Mouse (Mus musculus): ENCODE results near the gene Crocc2. TPM values are rescaled to one million over a fixed set of nuclear protein-coding genes. Genes with fewer than 3 reads are reported as not detected.

The Crocc2 gene
- polyA plus RNA-seq, 1 experiment from 2014 or later, result 0.30 TPM

- H3K27me3 ChIP-seq, result no peaks in the 10 kb centered on the region
- DNase-seq (ENCODE audit: low read depth, low spot score) (no peak), ATAC-seq (no peak)
- no peak for TF ChIP-seq CTCF (IDR thresholded peaks at IDR 0.05)
- in situ Hi-C loops (cut with MboI; ENCODE audit: low pct_unique_long_range_greater_than_20kb), result no loop called here
- ChIA-PET POLR2A (interaction anchor here (1.4 kb wide), 1 partner anchor 11 kb away, joined by 3 read pairs; no protein-coding TSS in a partner anchor), CTCF (interaction anchor here (1.0 to 1.7 kb wide), 4 partner anchors 13 to 20 kb away, joined by 3 to 5 read pairs (median 4); no protein-coding TSS in a partner anchor)
Measured at GRCm38 (mm10) chr1:93211549-93212220, 43.2 kb downstream of the Crocc2 start.

- DNase-seq (ENCODE audit: low read depth, low spot score), result no peak
- POLR2A ChIA-PET, result interaction anchor here (1.4 kb wide), 1 partner anchor 10 kb away, joined by 3 read pairs; no protein-coding TSS in a partner anchor
- H3K27me3 ChIP-seq, result no peaks in the 10 kb centered on the region
- in situ Hi-C loops (cut with MboI; ENCODE audit: low pct_unique_long_range_greater_than_20kb), result no loop called here
- no peak for ATAC-seq
- no peak for TF ChIP-seq CTCF (IDR thresholded peaks at IDR 0.05)
- CTCF ChIA-PET, result interaction anchor here (1.0 to 1.7 kb wide), 4 partner anchors 12 to 21 kb away, joined by 3 to 5 read pairs (median 4); no protein-coding TSS in a partner anchor
Measured at GRCm38 (mm10) chr1:93212441-93212840, 43.9 kb downstream of the Crocc2 start.

GRCm38 (mm10) chr1:93214612-93215011 is 46.1 kb downstream of the Crocc2 start:
- DNase-seq (ENCODE audit: low read depth, low spot score) (no peak), ATAC-seq (no peak)
- no peaks in the 10 kb centered on the region for H3K27me3 ChIP-seq
- CTCF ChIA-PET, result interaction anchor here (1.1 to 2.4 kb wide), 2 partner anchors 15 to 40 kb away, joined by 3 to 6 read pairs; no protein-coding TSS in a partner anchor
- TF ChIP-seq CTCF (IDR thresholded peaks at IDR 0.05), result no peak
- in situ Hi-C loops (cut with MboI; ENCODE audit: low pct_unique_long_range_greater_than_20kb), result no loop called here
- POLR2A ChIA-PET, result interaction anchor here (0.6 to 1.7 kb wide), 3 partner anchors 11 to 112 kb away, joined by 3 to 4 read pairs (median 3); partner anchors contain the start of gene Sned1

- ChIA-PET CTCF (interaction anchor here (1.3 to 2.1 kb wide), 2 partner anchors 9 kb away, joined by 4 to 12 read pairs; no protein-coding TSS in a partner anchor), POLR2A (no interaction called here)
- no peaks in the 10 kb centered on the region for H3K27me3 ChIP-seq
- ATAC-seq (no peak), DNase-seq (ENCODE audit: low read depth, low spot score) (no peak)
- no peak for TF ChIP-seq CTCF (IDR thresholded peaks at IDR 0.05)
- in situ Hi-C loops (cut with MboI; ENCODE audit: low pct_unique_long_range_greater_than_20kb), result no loop called here
Measured at GRCm38 (mm10) chr1:93216839-93217497, 48.4 kb downstream of the Crocc2 start.

- in situ Hi-C loops (cut with MboI; ENCODE audit: low pct_unique_long_range_greater_than_20kb), result no loop called here
- ATAC-seq (no peak), DNase-seq (ENCODE audit: low read depth, low spot score) (no peak)
- POLR2A ChIA-PET, result interaction anchor here (1.3 kb wide), 1 partner anchor 14 kb away, joined by 3 read pairs; no protein-coding TSS in a partner anchor
- TF ChIP-seq CTCF (IDR thresholded peaks at IDR 0.05), result no peak
- CTCF ChIA-PET, result interaction anchor here (1.1 to 2.1 kb wide), 3 partner anchors 8 to 43 kb away, joined by 4 to 12 read pairs (median 5); no protein-coding TSS in a partner anchor
- no peaks in the 10 kb centered on the region for H3K27me3 ChIP-seq
Measured at GRCm38 (mm10) chr1:93217530-93217929, 49.0 kb downstream of the Crocc2 start.

GRCm38 (mm10) chr1:93220776-93221175 is 52.3 kb downstream of the Crocc2 start:
- TF ChIP-seq CTCF (IDR thresholded peaks at IDR 0.05), result no peak
- in situ Hi-C loops (cut with MboI; ENCODE audit: low pct_unique_long_range_greater_than_20kb), result no loop called here
- H3K27me3 ChIP-seq, result no peaks in the 10 kb centered on the region
- ChIA-PET CTCF (no interaction called here), POLR2A (interaction anchor here (0.9 kb wide), 2 partner anchors 10 to 14 kb away, joined by 3 to 4 read pairs; no protein-coding TSS in a partner anchor)
- ATAC-seq (no peak), DNase-seq (ENCODE audit: low read depth, low spot score) (no peak)

GRCm38 (mm10) chr1:93223972-93224371 is 55.4 kb downstream of the Crocc2 start:
- in situ Hi-C loops (cut with MboI; ENCODE audit: low pct_unique_long_range_greater_than_20kb), result no loop called here
- no peak for TF ChIP-seq CTCF (IDR thresholded peaks at IDR 0.05)
- ChIA-PET CTCF (interaction anchor here (1.6 kb wide), 1 partner anchor 11 kb away, joined by 5 read pairs; no protein-coding TSS in a partner anchor), POLR2A (no interaction called here)
- no peaks in the 10 kb centered on the region for H3K27me3 ChIP-seq
- ATAC-seq, result no peak
- DNase-seq (ENCODE audit: low read depth, low spot score), result no peak

GRCm38 (mm10) chr1:93225226-93225625 is 56.7 kb downstream of the Crocc2 start:
- no peak for TF ChIP-seq CTCF (IDR thresholded peaks at IDR 0.05)
- ChIA-PET CTCF (interaction anchor here (1.2 to 1.6 kb wide), 4 partner anchors 8 to 16 kb away, joined by 3 to 5 read pairs (median 4); no protein-coding TSS in a partner anchor), POLR2A (interaction anchor here (0.6 to 1.2 kb wide), 3 partner anchors 11 to 100 kb away, joined by 3 read pairs; no protein-coding TSS in a partner anchor)
- in situ Hi-C loops (cut with MboI; ENCODE audit: low pct_unique_long_range_greater_than_20kb), result no loop called here
- DNase-seq (ENCODE audit: low read depth, low spot score) (no peak), ATAC-seq (no peak)
- no peaks in the 10 kb centered on the region for H3K27me3 ChIP-seq

- H3K27me3 ChIP-seq, result no peaks in the 10 kb centered on the region
- in situ Hi-C loops (cut with MboI; ENCODE audit: low pct_unique_long_range_greater_than_20kb), result no loop called here
- ChIA-PET POLR2A (interaction anchor here (0.6 to 1.8 kb wide), 4 partner anchors 10 to 100 kb away, joined by 3 to 5 read pairs (median 3); no protein-coding TSS in a partner anchor), CTCF (interaction anchor here (1.2 to 1.6 kb wide), 3 partner anchors 8 to 16 kb away, joined by 3 to 4 read pairs (median 3); no protein-coding TSS in a partner anchor)
- no peak for DNase-seq (ENCODE audit: low read depth, low spot score)
- no peak for ATAC-seq
- TF ChIP-seq CTCF (IDR thresholded peaks at IDR 0.05), result no peak
Measured at GRCm38 (mm10) chr1:93225731-93226520, 57.4 kb downstream of the Crocc2 start.
